Mouse (Mus musculus): Measurements from ENCODE around the gene Txndc5. TPM values are rescaled to one million over a fixed set of nuclear protein-coding genes. Genes with fewer than 3 reads are reported as not detected.

Gene Txndc5
- polyA plus RNA-seq, 1 experiment from 2014 or later, result 118 TPM

DNA sequence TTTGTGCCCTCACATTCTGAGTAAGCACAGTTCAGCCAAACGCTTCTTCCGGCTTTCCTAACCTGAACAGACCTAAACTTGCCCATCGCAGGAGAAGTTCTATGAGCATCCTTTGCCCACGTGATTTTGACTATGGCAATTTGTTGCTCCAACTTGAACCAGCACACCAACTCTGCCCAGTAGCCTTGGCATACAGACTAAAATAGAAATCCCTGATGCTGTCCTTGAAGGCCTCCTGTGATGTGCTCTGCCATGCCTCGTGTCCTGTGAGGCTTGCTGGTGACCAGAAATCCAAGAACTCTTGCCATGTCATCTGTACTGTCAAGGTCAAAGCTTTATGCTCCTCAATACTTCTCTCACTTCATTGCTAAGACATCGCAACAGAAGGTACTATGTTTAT is 952 bp upstream of the Txndc5 start:
- ATAC-seq (ENCODE audit: low FRiP score), result no peak
- Histone ChIP-seq H3K27ac (ENCODE audit: low read depth, low read length) (no peak overlapping the region), H3K36me3 (ENCODE audit: control insufficient read depth, insufficient read depth, low read length) (no peaks in the 10 kb centered on the region), H3K4me1 (replicated peaks; ENCODE audit: control insufficient read depth, insufficient read depth, low read length) (no peaks in the 10 kb centered on the region; the same call in 1 of the 2 replicates), H3K4me2 (replicated peaks; ENCODE audit: low read depth, low read length) (no peak overlapping the region), H3K9me3 (ENCODE audit: control insufficient read depth, low read length) (no peaks in the 10 kb centered on the region), H3K27me3 (ENCODE audit: control insufficient read depth, insufficient read depth, low read length) (no peaks in the 10 kb centered on the region), H3K9ac (ENCODE audit: low read depth, low read length) (no peak overlapping the region), H3K4me3 (ENCODE audit: low read depth, low read length) (no peak overlapping the region)
- 90% methylated on average over 6 of the region's 6 CpGs for WGBS
- DNase-seq (ENCODE audit: low spot score), result no peak

DNA sequence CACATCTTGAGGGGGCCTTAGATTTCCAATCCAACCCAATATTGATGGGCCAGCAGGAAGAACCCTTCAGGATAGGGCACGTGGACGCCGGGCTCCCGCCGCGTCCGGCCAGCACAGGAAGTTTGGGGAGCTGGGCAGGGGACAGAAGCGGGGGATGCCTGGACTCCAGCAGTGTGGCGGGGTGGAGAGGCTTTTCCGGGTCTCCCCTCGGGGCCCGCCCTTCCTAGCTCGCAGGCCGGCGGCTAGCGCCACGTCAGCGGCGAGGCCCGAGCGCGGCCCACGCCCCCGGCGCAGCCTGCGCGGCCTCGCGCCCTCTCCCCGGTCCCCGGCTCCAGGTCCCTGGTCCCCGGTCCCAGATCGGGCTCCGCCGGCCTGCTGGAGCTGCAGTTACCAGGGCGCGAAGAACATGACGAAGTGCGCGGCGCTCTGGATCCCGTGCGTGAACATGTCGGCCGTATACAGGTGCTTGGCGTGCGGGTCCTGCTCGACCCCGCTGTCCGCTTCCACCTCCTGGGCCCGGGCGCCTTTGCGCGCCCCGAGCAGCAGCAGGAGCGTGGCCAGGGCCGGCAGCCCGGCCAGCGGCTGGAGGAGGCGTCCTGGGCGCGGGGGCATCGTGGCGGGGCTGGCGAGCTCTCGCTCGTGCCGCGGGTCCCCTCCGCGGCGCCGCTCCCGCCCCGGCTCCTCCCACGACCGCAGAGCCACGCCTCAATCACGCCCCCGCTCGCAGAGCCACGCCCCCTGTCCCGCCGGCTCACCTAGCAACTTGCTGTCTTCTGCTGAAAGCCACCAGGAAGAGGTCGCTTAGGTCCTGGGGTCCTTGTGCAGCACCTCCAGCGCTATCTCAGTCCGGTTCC is 600 bp downstream of the Txndc5 start:
- under 1% methylated on average over 66 of the region's 87 CpGs for WGBS
- DNase-seq (ENCODE audit: low spot score), result peak; percentile 87
- peak; percentile 93 for ATAC-seq (ENCODE audit: low FRiP score)
- peak overlapping the region; percentile 47 for H3K4me2 ChIP-seq (replicated peaks; ENCODE audit: low read depth, low read length)
- H3K36me3 ChIP-seq (ENCODE audit: control insufficient read depth, insufficient read depth, low read length), result no peaks in the 10 kb centered on the region
- peak overlapping the region; percentile 4; the same call in 1 of the 2 replicates for H3K27ac ChIP-seq (ENCODE audit: low read depth, low read length)
- H3K4me3 ChIP-seq (ENCODE audit: low read depth, low read length), result peak overlapping the region; percentile 51
- H3K9ac ChIP-seq (ENCODE audit: low read depth, low read length), result peak overlapping the region; percentile 59
- no peaks in the 10 kb centered on the region for H3K9me3 ChIP-seq (ENCODE audit: control insufficient read depth, low read length)
- no peaks in the 10 kb centered on the region for H3K27me3 ChIP-seq (ENCODE audit: control insufficient read depth, insufficient read depth, low read length)
- H3K4me1 ChIP-seq (replicated peaks; ENCODE audit: control insufficient read depth, insufficient read depth, low read length), result no peaks in the 10 kb centered on the region; the same call in 1 of the 2 replicates

- Histone ChIP-seq H3K9me3 (ENCODE audit: control insufficient read depth, low read length) (no peaks in the 10 kb centered on the region), H3K4me3 (ENCODE audit: low read depth, low read length) (peak overlapping the region; percentile 51), H3K9ac (ENCODE audit: low read depth, low read length) (peak overlapping the region; percentile 59), H3K4me1 (replicated peaks; ENCODE audit: control insufficient read depth, insufficient read depth, low read length) (no peaks in the 10 kb centered on the region; the same call in 1 of the 2 replicates), H3K27ac (ENCODE audit: low read depth, low read length) (no peak overlapping the region), H3K4me2 (replicated peaks; ENCODE audit: low read depth, low read length) (peak overlapping the region; percentile 47), H3K36me3 (ENCODE audit: control insufficient read depth, insufficient read depth, low read length) (no peaks in the 10 kb centered on the region), H3K27me3 (ENCODE audit: control insufficient read depth, insufficient read depth, low read length) (no peaks in the 10 kb centered on the region)
- 12% methylated on average over 15 of the region's 15 CpGs for WGBS
- DNase-seq (ENCODE audit: low spot score) (no peak), ATAC-seq (ENCODE audit: low FRiP score) (peak; percentile 36)
Observed at GRCm38 (mm10) chr13:38527041-38527796, 1.4 kb downstream of the Txndc5 start.

DNA sequence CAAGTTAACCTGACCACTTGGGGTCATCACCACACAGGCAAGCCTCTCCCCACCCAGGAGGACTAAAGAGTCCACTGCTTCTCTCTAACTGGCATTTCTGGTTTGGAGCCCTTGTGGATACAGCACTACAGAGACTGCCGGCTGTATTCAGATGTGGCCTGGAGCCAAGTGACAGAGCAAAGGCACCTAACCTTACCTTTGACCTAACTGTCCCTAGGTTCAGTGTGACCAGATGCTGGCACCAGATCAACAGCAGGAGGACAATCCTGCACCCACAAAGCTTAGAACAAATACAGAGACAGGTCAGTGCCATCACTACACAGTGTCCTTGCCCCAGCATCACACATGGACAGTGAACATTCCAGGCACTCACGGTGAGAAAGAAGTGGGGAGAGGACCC is 2.5 kb downstream of the Txndc5 start:
- H3K4me1 ChIP-seq (replicated peaks; ENCODE audit: control insufficient read depth, insufficient read depth, low read length), result no peaks in the 10 kb centered on the region; the same call in 1 of the 2 replicates
- H3K9ac ChIP-seq (ENCODE audit: low read depth, low read length), result no peak overlapping the region
- no peak overlapping the region for H3K4me2 ChIP-seq (replicated peaks; ENCODE audit: low read depth, low read length)
- WGBS, result 83% methylated on average over 2 of the region's 2 CpGs
- H3K27me3 ChIP-seq (ENCODE audit: control insufficient read depth, insufficient read depth, low read length), result no peaks in the 10 kb centered on the region
- H3K27ac ChIP-seq (ENCODE audit: low read depth, low read length), result no peak overlapping the region
- no peaks in the 10 kb centered on the region for H3K36me3 ChIP-seq (ENCODE audit: control insufficient read depth, insufficient read depth, low read length)
- H3K9me3 ChIP-seq (ENCODE audit: control insufficient read depth, low read length), result no peaks in the 10 kb centered on the region
- no peak overlapping the region for H3K4me3 ChIP-seq (ENCODE audit: low read depth, low read length)
- DNase-seq (ENCODE audit: low spot score) (no peak), ATAC-seq (ENCODE audit: low FRiP score) (no peak)

DNA sequence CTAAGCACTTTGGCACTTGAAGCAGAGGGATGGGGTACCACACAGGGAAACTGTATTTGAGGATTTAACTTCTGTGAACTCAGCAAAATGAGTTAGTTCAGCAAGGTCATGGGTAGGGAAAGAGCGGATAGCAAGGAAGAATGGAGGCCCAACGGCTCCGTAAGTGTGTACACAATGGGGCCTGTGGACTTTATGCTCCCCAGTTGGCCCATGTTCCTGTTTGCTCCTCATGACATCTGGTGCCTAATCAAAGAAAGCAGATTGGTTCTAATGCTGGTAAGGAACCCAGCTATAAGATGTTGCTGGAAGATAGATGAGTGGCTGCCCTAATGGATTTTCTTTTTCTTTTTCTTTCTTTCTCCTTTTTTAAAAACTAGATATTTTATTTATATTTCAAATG is 3.4 kb downstream of the Txndc5 start:
- Histone ChIP-seq H3K9me3 (ENCODE audit: control insufficient read depth, low read length) (no peaks in the 10 kb centered on the region), H3K36me3 (ENCODE audit: control insufficient read depth, insufficient read depth, low read length) (no peaks in the 10 kb centered on the region), H3K4me2 (replicated peaks; ENCODE audit: low read depth, low read length) (no peak overlapping the region), H3K27ac (ENCODE audit: low read depth, low read length) (no peak overlapping the region), H3K4me3 (ENCODE audit: low read depth, low read length) (no peak overlapping the region), H3K27me3 (ENCODE audit: control insufficient read depth, insufficient read depth, low read length) (no peaks in the 10 kb centered on the region), H3K4me1 (replicated peaks; ENCODE audit: control insufficient read depth, insufficient read depth, low read length) (no peaks in the 10 kb centered on the region; the same call in 1 of the 2 replicates), H3K9ac (ENCODE audit: low read depth, low read length) (no peak overlapping the region)
- ATAC-seq (ENCODE audit: low FRiP score), result no peak
- DNase-seq (ENCODE audit: low spot score), result no peak
- WGBS, result 89% methylated on average over 3 of the region's 3 CpGs

DNA sequence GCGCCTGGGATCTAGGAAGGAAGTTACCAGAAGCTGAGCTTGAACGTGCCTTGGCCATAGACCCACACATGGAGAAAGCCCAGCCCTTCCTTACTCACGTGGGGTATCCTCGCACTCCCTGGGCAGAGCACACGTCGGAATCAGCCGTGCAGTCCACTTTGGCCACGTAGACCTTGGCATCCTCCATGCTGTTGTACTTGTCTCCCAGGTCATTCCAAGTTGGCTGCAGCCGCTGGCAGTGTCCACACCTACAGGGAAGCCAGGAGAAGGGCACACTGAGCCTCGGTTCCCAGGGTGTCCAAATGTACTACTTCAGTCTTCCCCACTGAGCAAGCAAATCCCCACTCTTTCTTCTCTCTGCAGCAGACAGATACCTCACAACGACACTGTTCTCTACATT is 5.4 kb downstream of the Txndc5 start:
- H3K27me3 ChIP-seq (ENCODE audit: control insufficient read depth, insufficient read depth, low read length), result no peaks in the 10 kb centered on the region
- no peaks in the 10 kb centered on the region for H3K9me3 ChIP-seq (ENCODE audit: control insufficient read depth, low read length)
- H3K4me1 ChIP-seq (replicated peaks; ENCODE audit: control insufficient read depth, insufficient read depth, low read length), result no peaks in the 10 kb centered on the region; the same call in 1 of the 2 replicates
- no peak for DNase-seq (ENCODE audit: low spot score)
- ATAC-seq (ENCODE audit: low FRiP score), result no peak
- H3K4me3 ChIP-seq (ENCODE audit: low read depth, low read length), result no peak overlapping the region
- H3K9ac ChIP-seq (ENCODE audit: low read depth, low read length), result no peak overlapping the region
- no peaks in the 10 kb centered on the region for H3K36me3 ChIP-seq (ENCODE audit: control insufficient read depth, insufficient read depth, low read length)
- H3K27ac ChIP-seq (ENCODE audit: low read depth, low read length), result no peak overlapping the region
- 93% methylated on average over 11 of the region's 11 CpGs for WGBS
- no peak overlapping the region for H3K4me2 ChIP-seq (replicated peaks; ENCODE audit: low read depth, low read length)

- H3K9ac ChIP-seq (ENCODE audit: low read depth, low read length), result no peak overlapping the region
- no peaks in the 10 kb centered on the region for H3K9me3 ChIP-seq (ENCODE audit: control insufficient read depth, low read length)
- H3K36me3 ChIP-seq (ENCODE audit: control insufficient read depth, insufficient read depth, low read length), result no peaks in the 10 kb centered on the region
- no peak overlapping the region for H3K4me2 ChIP-seq (replicated peaks; ENCODE audit: low read depth, low read length)
- WGBS, result 88% methylated on average over 4 of the region's 4 CpGs
- DNase-seq (ENCODE audit: low spot score) (no peak), ATAC-seq (ENCODE audit: low FRiP score) (no peak)
- H3K4me1 ChIP-seq (replicated peaks; ENCODE audit: control insufficient read depth, insufficient read depth, low read length), result no peaks in the 10 kb centered on the region; the same call in 1 of the 2 replicates
- H3K27ac ChIP-seq (ENCODE audit: low read depth, low read length), result no peak overlapping the region
- no peak overlapping the region for H3K4me3 ChIP-seq (ENCODE audit: low read depth, low read length)
- H3K27me3 ChIP-seq (ENCODE audit: control insufficient read depth, insufficient read depth, low read length), result no peaks in the 10 kb centered on the region
Observed at GRCm38 (mm10) chr13:38522056-38522654, 6.5 kb downstream of the Txndc5 start.

DNA sequence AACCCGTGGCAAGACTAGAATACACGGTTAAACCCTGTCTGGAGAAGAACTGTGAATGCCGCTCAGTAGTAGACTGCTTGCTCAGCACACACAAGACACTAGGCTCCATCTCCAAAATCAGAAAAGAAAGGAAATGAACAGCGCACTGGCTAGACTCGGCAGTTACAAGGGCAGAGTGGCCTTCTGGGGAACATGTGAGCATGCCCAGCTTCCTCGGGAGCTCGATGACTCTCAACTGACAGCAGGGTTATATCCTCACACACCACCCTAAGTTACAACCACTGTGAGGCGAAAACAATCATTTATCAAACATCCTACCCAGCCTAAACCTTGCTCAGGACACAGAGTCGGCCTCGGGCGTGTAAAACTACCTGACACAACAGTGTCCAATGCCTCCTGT is 8.3 kb downstream of the Txndc5 start:
- Histone ChIP-seq H3K4me1 (replicated peaks; ENCODE audit: control insufficient read depth, insufficient read depth, low read length) (no peaks in the 10 kb centered on the region), H3K4me2 (replicated peaks; ENCODE audit: low read depth, low read length) (no peak overlapping the region), H3K27me3 (ENCODE audit: control insufficient read depth, insufficient read depth, low read length) (no peaks in the 10 kb centered on the region), H3K9me3 (ENCODE audit: control insufficient read depth, low read length) (no peaks in the 10 kb centered on the region), H3K36me3 (ENCODE audit: control insufficient read depth, insufficient read depth, low read length) (no peaks in the 10 kb centered on the region), H3K9ac (ENCODE audit: low read depth, low read length) (no peak overlapping the region), H3K27ac (ENCODE audit: low read depth, low read length) (no peak overlapping the region), H3K4me3 (ENCODE audit: low read depth, low read length) (no peak overlapping the region)
- ATAC-seq (ENCODE audit: low FRiP score) (no peak), DNase-seq (ENCODE audit: low spot score) (no peak)
- WGBS, result 95% methylated on average over 11 of the region's 11 CpGs

All from hindbrain, embryonic 11.5 days (tissue).